ENCODE assay signal across 8 mouse cellular contexts in genomic region chr6:115761995-115762756, GRCm38 (mm10). TPM values are rescaled to one million over a fixed set of nuclear protein-coding genes. Genes with fewer than 3 reads are reported as not detected.
DNase-seq lines count a peak whose midpoint lies in the region; ATAC-seq and TF ChIP-seq lines count a peak whose summit lies in the region.

Tmem40 (minus strand) TSS chr6:115762410.

- H3K4me2 ChIP-seq in midbrain, embryonic 12.5 days (replicated peaks) = 0 out of 2 replicates have a peak within 1 kb of the TSS, but pooled peaks have one; percentile 25

- WGBS in bone marrow, adult 2 months = 6% methylated on average over 9 of the region's 9 CpGs
- WGBS in midbrain, embryonic 12.5 days = 1% methylated on average over 9 of the region's 9 CpGs

- no peaks in the 10 kb centered on the region for H3K36me3 ChIP-seq in midbrain, embryonic 12.5 days

- no peak within 1 kb of the TSS for H3K9ac ChIP-seq in midbrain, embryonic 12.5 days (replicated peaks)

- peaks cover 9% of the 10 kb centered on the region for H3K4me1 ChIP-seq in bone marrow, adult 2 months (ENCODE audit: control insufficient read depth, insufficient read depth, low read length)
- H3K4me1 ChIP-seq in midbrain, embryonic 12.5 days = peaks cover 26% of the 10 kb centered on the region

- H3K4me3 ChIP-seq in bone marrow, adult 2 months (replicated peaks; ENCODE audit: control insufficient read depth, low read depth, low read length) = no peak within 1 kb of the TSS
- H3K4me3 ChIP-seq in midbrain, embryonic 12.5 days = no peak within 1 kb of the TSS

- ATAC-seq in inflammation-experienced regulatory T-cells, adult 6 months = peak; percentile 43
- ATAC-seq in midbrain, embryonic 12.5 days (ENCODE audit: low FRiP score, low read depth) = peak; percentile 14; the same call in 1 of the 2 replicates

- TF ChIP-seq POLR2A in bone marrow, adult 2 months (IDR thresholded peaks at IDR 0.05; ENCODE audit: borderline replicate concordance, control insufficient read depth, low read depth, low read length) = no peak

- no peaks in the 10 kb centered on the region for H3K9me3 ChIP-seq in midbrain, embryonic 12.5 days

- no peak for TF ChIP-seq CTCF in bone marrow, adult 2 months (IDR thresholded peaks at IDR 0.05; ENCODE audit: control insufficient read depth, insufficient read depth, low read length)

- intact Hi-C loops in gastrocnemius, postnatal 36 days (cut with DNase I) = no loop called here

- H3K27me3 ChIP-seq in midbrain, embryonic 12.5 days = no peaks in the 10 kb centered on the region

- H3K27ac ChIP-seq in bone marrow, adult 2 months (ENCODE audit: control insufficient read depth, insufficient read depth, low read depth, low read length, poor library complexity) = peak within 1 kb of the TSS; percentile 36; the same call in 1 of the 2 replicates
- H3K27ac ChIP-seq in midbrain, embryonic 12.5 days (replicated peaks) = peak within 1 kb of the TSS; percentile 58

- DNase-seq in kidney, postnatal 4 days = peak; percentile 58 to 59
- DNase-seq in kidney, adult 18-20 months = no peak
- no peak for DNase-seq in gastrocnemius, postnatal 36 days
- no peak for DNase-seq in urinary bladder, postnatal 4 days (ENCODE audit: low spot score in 2 of 2)
- no peak for DNase-seq in spleen, postnatal 14 days (ENCODE audit: low spot score in 2 of 2)

RNA-seq across cellular contexts. Expression of gene Tmem40, which starts in this region (rescaled TPM):
- polyA plus RNA-seq in bone marrow, adult 2 months (2011; ENCODE audit: insufficient read depth, insufficient read length, low replicate concordance, missing spikeins) = 45.6 and 84.4 TPM in 2 replicates
- not detected for polyA plus RNA-seq in inflammation-experienced regulatory T-cells, adult 6 months (2017; shearing (Covaris generic))
- 1.3 and 1.9 TPM in 2 replicates for polyA plus RNA-seq in midbrain, embryonic 12.5 days (2016; fragmentation: Nextera tagmentation; extraction: Ambion mirVana)
- total RNA-seq in gastrocnemius, postnatal 36 days (2021) = under 1 TPM in 1 of 2 experiments, not detected in 1; 0.72 TPM

Comparison
In these comparisons a context has a peak if more than half of its experiments do, and no peak if none do; other contexts are left out.
1. RNA of gene Tmem40 (polyA plus RNA-seq): 45.6 to 84.4 TPM in bone marrow, adult 2 months; 1.3 to 1.9 TPM in midbrain, embryonic 12.5 days and not detected in inflammation-experienced regulatory T-cells, adult 6 months; every median in the first group is over 10 times any median in the second.
2. DNase-seq: peak in kidney, postnatal 4 days (2 of 2); none in kidney, adult 18-20 months (single experiment), gastrocnemius, postnatal 36 days (0 of 2), urinary bladder, postnatal 4 days (0 of 2) and spleen, postnatal 14 days (0 of 2).
3. Peak in ATAC-seq in inflammation-experienced regulatory T-cells, adult 6 months; RNA of the gene not detected or under 1 TPM.